Mouse (Mus musculus): ENCODE measurements around the gene Tmem129. TPM values are rescaled to one million over a fixed set of nuclear protein-coding genes. Genes with fewer than 3 reads are reported as not detected.

The Tmem129 gene
- 10 to 100 TPM; 27.5 to 31.0 TPM for total RNA-seq (2021)
- 80.4 and 90.5 TPM in 2 replicates for polyA plus RNA-seq (2012; rRNA removed)
- long read RNA-seq, transcript Tmem129-201 (4 exons, 2,828 nt) = major isoform, 31 of 35 reads
- long read RNA-seq, partial matches to known transcripts = 0 of 35 reads
- long read RNA-seq, other reads (novel, unspliced or antisense) = 3 of 35 reads

- DNase-seq = peak; percentile 99
Measured at GRCm38 (mm10) chr5:33657787-33658663, at the start of gene Tmem129, which contains the start of gene Tacc3. Tmem129 (minus strand) TSS chr5:33658416. Tacc3 (plus strand) TSS chr5:33658128.

- no peak for DNase-seq
Measured at GRCm38 (mm10) chr5:33707163-33707562, 48.9 kb upstream of the Tmem129 start.

- DNase-seq = no peak
Measured at GRCm38 (mm10) chr5:33706350-33706629, 48.1 kb upstream of the Tmem129 start.

GRCm38 (mm10) chr5:33705612-33706349 is 47.6 kb upstream of the Tmem129 start:
- DNase-seq = no peak

- DNase-seq = no peak
Measured at GRCm38 (mm10) chr5:33704945-33705611, 46.9 kb upstream of the Tmem129 start.

GRCm38 (mm10) chr5:33703999-33704398 is 45.8 kb upstream of the Tmem129 start:
- no peak for DNase-seq

GRCm38 (mm10) chr5:33701832-33702231 is 43.6 kb upstream of the Tmem129 start:
- no peak for DNase-seq

GRCm38 (mm10) chr5:33700010-33700409 is 41.8 kb upstream of the Tmem129 start:
- no peak for DNase-seq

GRCm38 (mm10) chr5:33698669-33699068 is 40.5 kb upstream of the Tmem129 start:
- no peak for DNase-seq

- DNase-seq = no peak
Measured at GRCm38 (mm10) chr5:33697947-33698512, 39.8 kb upstream of the Tmem129 start.

- DNase-seq = no peak
Measured at GRCm38 (mm10) chr5:33697534-33697933, 39.3 kb upstream of the Tmem129 start.

- no peak for DNase-seq
Measured at GRCm38 (mm10) chr5:33696430-33696829, 38.2 kb upstream of the Tmem129 start.

- DNase-seq = no peak
Measured at GRCm38 (mm10) chr5:33695718-33696121, 37.5 kb upstream of the Tmem129 start.

- peak; percentile 28 for DNase-seq
Measured at GRCm38 (mm10) chr5:33694848-33695717, 36.9 kb upstream of the Tmem129 start.

- DNase-seq = no peak
Measured at GRCm38 (mm10) chr5:33694461-33694847, 36.2 kb upstream of the Tmem129 start.

- DNase-seq = peak; percentile 21
Measured at GRCm38 (mm10) chr5:33692393-33692792, 34.2 kb upstream of the Tmem129 start.

- peak; percentile 18 for DNase-seq
Measured at GRCm38 (mm10) chr5:33689852-33690645, 31.8 kb upstream of the Tmem129 start.

- no peak for DNase-seq
Measured at GRCm38 (mm10) chr5:33689221-33689844, 31.1 kb upstream of the Tmem129 start.
